Mouse (Mus musculus) spleen, postnatal 0 days (tissue): ENCODE measurements around the gene Scap. TPM values are rescaled to one million over a fixed set of nuclear protein-coding genes. Genes with fewer than 3 reads are reported as not detected.

ENCODE experiments used
- polyA plus RNA-seq: library from polyadenylated mRNA; unstranded; fragments of >200 nt; fragmentation: Nextera tagmentation; extraction: Ambion mirVana; gene quantifications from 2 replicates; pipeline ENCODE4 v1.2.1, GENCODE M21; 2015

Scap gene
- polyA plus RNA-seq = 14.5 and 19.0 TPM in 2 replicates

GRCm38 (mm10) chr9:110333135-110333895 lies at the start of gene Scap:
Gene Scap (plus strand): TSS chr9:110333288.

GRCm38 (mm10) chr9:110304969-110305651 lies 28.0 kb upstream of the Scap start, which contains the start of gene Elp6:
Gene Elp6 (plus strand): TSS chr9:110305173.

GRCm38 (mm10) chr9:110408099-110408773 lies 75.1 kb downstream of the Scap start, which contains the start of gene Ptpn23:
Gene Ptpn23 (minus strand): TSS chr9:110408213.

GRCm38 (mm10) chr9:110419511-110420112 lies 86.5 kb downstream of the Scap start, which contains the start of gene Ngp:
Gene Ngp (plus strand): TSS chr9:110419747.

Other genes starting within 250 kb of the Scap start
- gene Smarcc1, start 215.6 kb upstream of the Scap start, polyA plus RNA-seq = 41.5 and 42.0 TPM in 2 replicates
- gene Dhx30, start 215.5 kb upstream of the Scap start, polyA plus RNA-seq = 52.8 and 56.0 TPM in 2 replicates
- 0.48 and 0.72 TPM in 2 replicates for gene Cspg5, start 89.5 kb upstream of the Scap start, polyA plus RNA-seq
- gene Elp6, start 28.1 kb upstream of the Scap start, polyA plus RNA-seq = 9.9 and 11.5 TPM in 2 replicates
- 4.5 and 5.6 TPM in 2 replicates for gene Ptpn23, start 74.9 kb downstream of the Scap start, polyA plus RNA-seq
- gene Ngp, start 86.5 kb downstream of the Scap start, polyA plus RNA-seq = 845 and 1,245 TPM in 2 replicates
- 4.7 and 4.8 TPM in 2 replicates for gene Klhl18, start 143.4 kb downstream of the Scap start, polyA plus RNA-seq
- gene Kif9, start 143.7 kb downstream of the Scap start, polyA plus RNA-seq = 0.58 and 0.64 TPM in 2 replicates
- gene Setd2, start 199.3 kb downstream of the Scap start, polyA plus RNA-seq = 21.6 and 25.6 TPM in 2 replicates